Mouse (Mus musculus): ENCODE measurements around the gene Cysltr2. TPM values are rescaled to one million over a fixed set of nuclear protein-coding genes. Genes with fewer than 3 reads are reported as not detected.

Cysltr2 gene
- polyA plus RNA-seq (2014; fragmentation: Nextera tagmentation; extraction: Ambion mirVana): 0.25 TPM in 1 of 2 replicates, not detected in the other

DNA sequence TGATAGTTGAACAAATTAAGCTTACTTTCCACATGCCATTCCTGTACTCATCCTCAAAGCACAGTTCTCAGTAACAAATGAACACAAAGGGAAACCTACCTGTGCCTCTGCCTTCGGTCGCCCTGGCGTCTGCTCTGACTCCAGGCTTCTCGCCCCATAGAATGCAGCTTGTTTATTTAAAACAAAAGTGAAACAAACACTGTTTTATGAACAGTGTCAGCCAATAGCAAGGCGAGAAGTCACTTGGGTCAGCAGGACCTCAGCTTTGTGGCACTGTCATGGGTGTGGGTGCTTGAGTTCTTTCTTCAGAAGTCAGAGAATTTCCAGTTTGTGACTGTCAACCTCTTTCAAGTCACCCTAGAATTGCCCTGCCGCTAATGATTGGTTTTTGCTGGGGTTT is at the start of gene Cysltr2:
TSS of gene Cysltr2 (minus strand) at position 178 of the 400 bp plus-strand sequence.
- Histone ChIP-seq H3K4me1 (ENCODE audit: control insufficient read depth, insufficient read depth, low read length) (no peaks in the 10 kb centered on the region), H3K9ac (replicated peaks; ENCODE audit: low read depth, low read length) (no peak within 1 kb of the TSS)

DNA sequence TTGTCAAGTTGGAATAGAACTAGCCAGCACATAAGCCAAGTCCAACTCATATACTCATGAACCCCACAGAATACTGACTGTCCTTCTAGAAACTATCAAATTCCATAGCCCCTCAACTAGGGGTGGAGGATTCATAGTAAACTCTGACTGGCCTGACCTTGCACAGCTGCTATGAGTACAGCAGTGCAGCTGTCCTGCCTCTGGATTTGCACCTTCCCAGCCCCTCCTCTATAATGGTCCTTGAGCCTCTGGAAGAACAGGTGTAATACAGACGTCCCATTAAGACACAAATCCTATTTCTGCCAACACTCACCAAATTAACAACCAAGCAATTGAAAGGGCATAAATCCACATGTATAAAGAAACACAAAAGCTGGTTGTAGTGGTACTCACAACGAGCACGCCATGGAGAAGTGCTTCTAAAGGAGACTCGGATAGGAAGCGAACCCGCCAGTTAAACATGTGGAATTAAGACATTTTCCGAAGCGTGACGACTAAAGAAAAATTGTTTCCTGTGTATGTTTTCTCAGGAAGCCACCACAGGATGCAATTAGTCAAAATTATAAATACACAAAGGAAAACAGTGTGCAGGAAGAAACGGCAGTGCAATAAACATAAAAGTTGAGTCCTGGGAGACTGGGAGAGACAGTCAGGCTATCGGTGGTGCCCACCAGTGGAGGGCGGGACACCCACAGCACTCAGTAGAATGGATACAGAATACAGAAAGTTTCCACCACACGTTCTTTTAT is 46.1 kb upstream of the Cysltr2 start:
- no peaks in the 10 kb centered on the region for H3K4me1 ChIP-seq (ENCODE audit: control insufficient read depth, insufficient read depth, low read length)
- no peak for ATAC-seq (ENCODE audit: low read depth)
- WGBS: 69% methylated on average over 13 of the region's 13 CpGs
- no peaks in the 10 kb centered on the region for H3K9me3 ChIP-seq (ENCODE audit: control insufficient read depth, low read length)
- no peak overlapping the region for H3K9ac ChIP-seq (replicated peaks; ENCODE audit: low read depth, low read length)
- no peak overlapping the region for H3K27ac ChIP-seq (ENCODE audit: low read depth, low read length)
- no peaks in the 10 kb centered on the region for H3K36me3 ChIP-seq (ENCODE audit: control insufficient read depth, insufficient read depth, low read length)
- H3K4me2 ChIP-seq (ENCODE audit: low read depth, low read length): no peak overlapping the region
- H3K27me3 ChIP-seq (ENCODE audit: control insufficient read depth, insufficient read depth, low read length): no peaks in the 10 kb centered on the region
- no peak overlapping the region for H3K4me3 ChIP-seq (ENCODE audit: low read depth, low read length)

More for the DNA sequence above, at the start of gene Cysltr2:
- 49% methylated on average over 6 of the region's 6 CpGs for WGBS
- no peak within 1 kb of the TSS for H3K27ac ChIP-seq (ENCODE audit: low read depth, low read length)
- H3K9me3 ChIP-seq (ENCODE audit: control insufficient read depth, low read length): no peaks in the 10 kb centered on the region
- H3K36me3 ChIP-seq (ENCODE audit: control insufficient read depth, insufficient read depth, low read length): no peaks in the 10 kb centered on the region
- H3K4me2 ChIP-seq (ENCODE audit: low read depth, low read length): no peak within 1 kb of the TSS
- ATAC-seq (ENCODE audit: low read depth): no peak
- H3K27me3 ChIP-seq (ENCODE audit: control insufficient read depth, insufficient read depth, low read length): no peaks in the 10 kb centered on the region
- H3K4me3 ChIP-seq (ENCODE audit: low read depth, low read length): no peak within 1 kb of the TSS

DNA sequence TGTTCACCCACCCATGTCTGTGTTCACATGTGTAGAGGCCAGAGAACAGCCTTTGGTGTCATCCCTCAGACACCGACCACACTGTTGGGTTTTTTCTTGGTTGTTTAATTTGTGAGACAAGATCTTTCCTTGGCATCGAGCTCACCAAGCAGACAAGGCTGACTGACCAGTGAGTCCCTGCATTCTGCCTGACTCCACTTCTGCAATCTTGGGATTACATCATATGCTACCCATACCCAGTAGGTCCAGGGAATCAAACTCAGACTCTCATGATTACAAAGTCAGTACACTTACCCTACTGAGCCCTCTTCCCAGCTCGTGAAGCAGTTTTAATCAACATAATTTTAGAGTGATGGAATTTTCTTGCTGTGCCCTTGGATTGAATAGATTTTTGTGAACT is 44.0 kb upstream of the Cysltr2 start:
- no peaks in the 10 kb centered on the region for H3K27me3 ChIP-seq (ENCODE audit: control insufficient read depth, insufficient read depth, low read length)
- H3K4me3 ChIP-seq (ENCODE audit: low read depth, low read length): no peak overlapping the region
- H3K4me1 ChIP-seq (ENCODE audit: control insufficient read depth, insufficient read depth, low read length): no peaks in the 10 kb centered on the region
- no peaks in the 10 kb centered on the region for H3K36me3 ChIP-seq (ENCODE audit: control insufficient read depth, insufficient read depth, low read length)
- H3K27ac ChIP-seq (ENCODE audit: low read depth, low read length): no peak overlapping the region
- H3K9me3 ChIP-seq (ENCODE audit: control insufficient read depth, low read length): no peaks in the 10 kb centered on the region
- ATAC-seq (ENCODE audit: low read depth): no peak
- H3K4me2 ChIP-seq (ENCODE audit: low read depth, low read length): no peak overlapping the region
- H3K9ac ChIP-seq (replicated peaks; ENCODE audit: low read depth, low read length): no peak overlapping the region
- 89% methylated on average over 3 of the region's 3 CpGs for WGBS

DNA sequence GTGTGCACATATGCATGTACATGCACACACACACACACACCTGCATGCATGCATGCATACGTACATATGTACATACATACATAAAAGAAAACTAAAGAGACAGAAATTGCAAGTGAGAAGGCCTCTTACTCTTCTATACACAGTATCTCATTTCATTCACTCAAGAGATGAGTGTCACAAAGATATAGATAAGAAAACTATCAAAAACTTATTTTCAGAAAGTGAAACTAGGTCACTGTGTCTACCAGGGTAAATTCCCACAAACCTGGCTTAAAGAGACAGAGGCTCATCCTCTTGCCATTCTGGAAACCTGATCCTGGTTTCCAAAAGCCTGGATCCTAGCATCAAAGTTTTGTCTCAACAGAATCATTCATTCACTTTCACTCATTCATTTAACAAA is 39.3 kb upstream of the Cysltr2 start:
- no peaks in the 10 kb centered on the region for H3K9me3 ChIP-seq (ENCODE audit: control insufficient read depth, low read length)
- H3K4me2 ChIP-seq (ENCODE audit: low read depth, low read length): no peak overlapping the region
- no peak for ATAC-seq (ENCODE audit: low read depth)
- no peaks in the 10 kb centered on the region for H3K27me3 ChIP-seq (ENCODE audit: control insufficient read depth, insufficient read depth, low read length)
- H3K4me1 ChIP-seq (ENCODE audit: control insufficient read depth, insufficient read depth, low read length): no peaks in the 10 kb centered on the region
- no peak overlapping the region for H3K27ac ChIP-seq (ENCODE audit: low read depth, low read length)
- H3K36me3 ChIP-seq (ENCODE audit: control insufficient read depth, insufficient read depth, low read length): no peaks in the 10 kb centered on the region
- 100% methylated on average over 1 of the region's 1 CpGs for WGBS
- H3K4me3 ChIP-seq (ENCODE audit: low read depth, low read length): no peak overlapping the region
- H3K9ac ChIP-seq (replicated peaks; ENCODE audit: low read depth, low read length): no peak overlapping the region

DNA sequence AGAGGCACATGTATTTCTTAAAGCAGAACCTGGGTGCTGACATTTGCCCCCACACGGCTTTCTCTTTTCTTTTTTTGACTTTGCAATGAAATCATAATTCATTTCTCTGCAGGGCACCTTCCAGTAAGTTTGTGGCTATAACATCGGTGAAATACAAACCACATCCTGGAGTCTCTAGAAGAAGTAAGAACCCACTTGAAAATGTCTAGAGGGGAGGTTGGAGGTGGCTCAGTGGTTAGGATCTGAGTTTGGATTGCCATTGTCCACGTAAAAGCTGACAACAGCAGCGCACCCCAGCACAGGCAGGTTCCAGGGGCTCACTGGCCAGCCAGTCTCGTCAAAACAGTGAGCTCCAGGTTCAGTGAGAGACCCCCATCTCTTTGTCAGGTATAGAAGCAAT is 38.8 kb upstream of the Cysltr2 start:
- Histone ChIP-seq H3K4me1 (ENCODE audit: control insufficient read depth, insufficient read depth, low read length) (no peaks in the 10 kb centered on the region), H3K27me3 (ENCODE audit: control insufficient read depth, insufficient read depth, low read length) (no peaks in the 10 kb centered on the region), H3K9me3 (ENCODE audit: control insufficient read depth, low read length) (no peaks in the 10 kb centered on the region), H3K9ac (replicated peaks; ENCODE audit: low read depth, low read length) (no peak overlapping the region), H3K36me3 (ENCODE audit: control insufficient read depth, insufficient read depth, low read length) (no peaks in the 10 kb centered on the region), H3K4me3 (ENCODE audit: low read depth, low read length) (no peak overlapping the region), H3K4me2 (ENCODE audit: low read depth, low read length) (no peak overlapping the region), H3K27ac (ENCODE audit: low read depth, low read length) (no peak overlapping the region)
- WGBS: 87% methylated on average over 5 of the region's 5 CpGs
- no peak for ATAC-seq (ENCODE audit: low read depth)

DNA sequence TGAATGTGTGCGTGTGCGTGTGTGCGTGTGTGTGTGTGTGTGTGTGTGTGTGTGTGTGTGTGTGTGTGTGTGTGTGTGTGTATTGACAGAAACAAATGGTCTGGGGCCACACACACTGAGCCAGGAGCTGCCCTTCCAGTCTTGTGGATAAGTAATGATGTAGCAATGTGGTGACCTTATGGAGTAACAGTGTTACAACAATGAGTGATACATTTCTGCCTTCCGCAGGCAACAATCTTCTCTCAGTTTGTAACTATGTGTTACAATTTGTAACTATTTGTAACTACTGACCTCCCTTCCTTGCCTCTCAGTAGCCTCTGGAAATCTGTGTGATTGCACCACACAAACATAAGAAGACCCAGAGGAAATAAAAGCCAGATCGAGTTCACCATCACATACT is 38.3 kb upstream of the Cysltr2 start:
- no peaks in the 10 kb centered on the region for H3K4me1 ChIP-seq (ENCODE audit: control insufficient read depth, insufficient read depth, low read length)
- H3K27me3 ChIP-seq (ENCODE audit: control insufficient read depth, insufficient read depth, low read length): no peaks in the 10 kb centered on the region
- no peak overlapping the region for H3K4me2 ChIP-seq (ENCODE audit: low read depth, low read length)
- no peak overlapping the region for H3K9ac ChIP-seq (replicated peaks; ENCODE audit: low read depth, low read length)
- H3K9me3 ChIP-seq (ENCODE audit: control insufficient read depth, low read length): no peaks in the 10 kb centered on the region
- ATAC-seq (ENCODE audit: low read depth): no peak
- WGBS: 88% methylated on average over 5 of the region's 5 CpGs
- no peaks in the 10 kb centered on the region for H3K36me3 ChIP-seq (ENCODE audit: control insufficient read depth, insufficient read depth, low read length)
- no peak overlapping the region for H3K4me3 ChIP-seq (ENCODE audit: low read depth, low read length)
- no peak overlapping the region for H3K27ac ChIP-seq (ENCODE audit: low read depth, low read length)

DNA sequence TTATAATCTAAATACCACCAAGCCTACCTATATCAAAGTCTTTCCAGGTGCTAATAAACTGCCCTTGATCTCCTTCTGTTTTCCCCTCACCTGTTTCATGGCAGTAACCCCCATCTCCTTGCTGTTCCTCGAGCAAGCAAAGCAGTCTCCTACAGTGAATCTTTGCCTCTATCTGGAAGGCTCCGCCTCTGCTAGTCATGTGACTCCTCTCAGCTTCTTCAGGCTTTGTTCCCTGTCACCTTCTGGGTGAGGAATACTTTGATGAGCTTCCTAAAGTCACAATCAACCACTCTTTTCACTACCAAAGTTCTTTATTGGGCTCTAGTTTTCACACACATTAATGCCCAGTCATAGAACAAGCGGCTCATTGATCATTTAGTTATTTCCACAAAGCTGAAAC is 37.5 kb upstream of the Cysltr2 start:
- H3K36me3 ChIP-seq (ENCODE audit: control insufficient read depth, insufficient read depth, low read length): no peaks in the 10 kb centered on the region
- H3K4me1 ChIP-seq (ENCODE audit: control insufficient read depth, insufficient read depth, low read length): no peaks in the 10 kb centered on the region
- no peak overlapping the region for H3K4me3 ChIP-seq (ENCODE audit: low read depth, low read length)
- H3K4me2 ChIP-seq (ENCODE audit: low read depth, low read length): no peak overlapping the region
- no peak for ATAC-seq (ENCODE audit: low read depth)
- H3K27ac ChIP-seq (ENCODE audit: low read depth, low read length): no peak overlapping the region
- no peaks in the 10 kb centered on the region for H3K27me3 ChIP-seq (ENCODE audit: control insufficient read depth, insufficient read depth, low read length)
- no peak overlapping the region for H3K9ac ChIP-seq (replicated peaks; ENCODE audit: low read depth, low read length)
- H3K9me3 ChIP-seq (ENCODE audit: control insufficient read depth, low read length): no peaks in the 10 kb centered on the region
- 51% methylated on average over 3 of the region's 3 CpGs for WGBS

DNA sequence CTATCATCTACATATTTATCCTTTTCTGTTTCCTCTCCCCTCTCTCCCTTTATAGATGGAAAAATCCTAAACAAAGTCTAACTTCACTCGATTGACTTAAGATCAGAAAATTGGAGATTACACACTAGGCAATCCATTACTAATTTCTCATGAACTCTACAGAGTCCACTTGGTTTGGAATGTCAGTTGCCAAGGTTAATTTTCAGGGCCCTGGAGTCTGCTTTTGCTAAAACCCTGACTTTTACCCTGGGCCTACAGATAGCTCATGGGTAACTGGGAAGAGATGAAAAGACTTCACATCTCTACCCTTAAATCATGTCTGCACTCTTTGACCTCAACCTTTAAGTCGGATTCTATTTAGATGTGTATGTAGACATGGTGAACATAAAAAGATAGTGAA is 34.6 kb upstream of the Cysltr2 start:
- Histone ChIP-seq H3K4me1 (ENCODE audit: control insufficient read depth, insufficient read depth, low read length) (no peaks in the 10 kb centered on the region), H3K4me3 (ENCODE audit: low read depth, low read length) (no peak overlapping the region), H3K9ac (replicated peaks; ENCODE audit: low read depth, low read length) (no peak overlapping the region), H3K27me3 (ENCODE audit: control insufficient read depth, insufficient read depth, low read length) (no peaks in the 10 kb centered on the region), H3K36me3 (ENCODE audit: control insufficient read depth, insufficient read depth, low read length) (no peaks in the 10 kb centered on the region), H3K9me3 (ENCODE audit: control insufficient read depth, low read length) (no peaks in the 10 kb centered on the region), H3K4me2 (ENCODE audit: low read depth, low read length) (no peak overlapping the region), H3K27ac (ENCODE audit: low read depth, low read length) (no peak overlapping the region)
- ATAC-seq (ENCODE audit: low read depth): no peak
- WGBS: 93% methylated on average over 2 of the region's 2 CpGs

DNA sequence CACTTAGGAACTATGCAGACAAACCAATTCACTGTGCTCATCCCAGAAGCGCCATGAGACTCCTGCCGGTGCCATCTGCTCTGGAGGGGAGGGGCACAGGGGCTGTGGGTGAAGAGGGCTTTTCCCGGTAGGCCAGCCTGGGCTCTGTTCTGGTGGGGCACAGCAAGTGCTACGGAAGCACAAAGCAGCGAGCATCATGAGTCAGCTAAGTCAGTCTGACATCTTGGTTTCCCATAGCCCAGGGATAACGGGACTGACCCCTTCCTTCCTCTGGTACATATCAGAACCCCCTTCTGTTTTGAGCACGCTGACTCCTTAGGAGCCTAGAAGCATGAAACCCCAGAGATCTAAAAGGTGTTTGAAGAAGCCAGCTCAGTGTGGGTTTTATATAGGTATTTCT is 15.5 kb upstream of the Cysltr2 start:
- 59% methylated on average over 7 of the region's 7 CpGs for WGBS
- Histone ChIP-seq H3K9ac (replicated peaks; ENCODE audit: low read depth, low read length) (no peak overlapping the region), H3K9me3 (ENCODE audit: control insufficient read depth, low read length) (no peaks in the 10 kb centered on the region), H3K4me3 (ENCODE audit: low read depth, low read length) (no peak overlapping the region), H3K4me1 (ENCODE audit: control insufficient read depth, insufficient read depth, low read length) (no peaks in the 10 kb centered on the region), H3K4me2 (ENCODE audit: low read depth, low read length) (no peak overlapping the region), H3K27ac (ENCODE audit: low read depth, low read length) (no peak overlapping the region), H3K27me3 (ENCODE audit: control insufficient read depth, insufficient read depth, low read length) (no peaks in the 10 kb centered on the region), H3K36me3 (ENCODE audit: control insufficient read depth, insufficient read depth, low read length) (no peaks in the 10 kb centered on the region)
- ATAC-seq (ENCODE audit: low read depth): no peak

Measured in neural tube, embryonic 14.5 days (tissue).